Comparison of ENCODE assay signal across 9 mouse cellular contexts in genomic region chr1:97038548-97038947, GRCm38 (mm10).
A peak's percentile ranks its signal among the peaks of the same experiment; 100 is the strongest.
DNase-seq lines count a peak whose midpoint lies in the region; ATAC-seq and TF ChIP-seq lines count a peak whose summit lies in the region.
"Had no signal": no experiment of that assay in that cellular context is flagged by ENCODE, and none has a peak within 500 bp of the region (broad histone marks: within the 10 kb centered on the region; RNA-seq: fewer than 3 reads in every experiment).

No protein-coding gene starts in this region.

- H3K9ac ChIP-seq in embryonic facial prominence, embryonic 11.5 days (replicated peaks; ENCODE audit: low read length), result no peak overlapping the region
- no peak overlapping the region for H3K9ac ChIP-seq in ES-E14 (ENCODE audit: insufficient read depth, low read depth, low read length, poor library complexity, severe bottlenecking)
- H3K9ac ChIP-seq in forebrain, postnatal 0 days, result no peak overlapping the region

- no peak overlapping the region for H3K4me3 ChIP-seq in embryonic facial prominence, embryonic 11.5 days (ENCODE audit: low read depth, low read length)
- no peak overlapping the region for H3K4me3 ChIP-seq in embryonic facial prominence, embryonic 10.5 days
- H3K4me3 ChIP-seq in ES-E14 (ENCODE audit: insufficient read depth in 1 of 2, low read depth in 1 of 2, low read length in 2 of 2, poor library complexity in 1 of 2, severe bottlenecking in 1 of 2), result no peak overlapping the region
- no peak overlapping the region for H3K4me3 ChIP-seq in forebrain, postnatal 0 days (ENCODE audit: low read depth, low read length)

- no peak for ATAC-seq in embryonic facial prominence, embryonic 11.5 days (replicated peaks; ENCODE audit: insufficient number of reproducible peaks, low FRiP score, low TSS enrichment, low read depth)
- peak; percentile 79 for ATAC-seq in forebrain, postnatal 0 days

- H3K9me3 ChIP-seq in embryonic facial prominence, embryonic 11.5 days (replicated peaks; ENCODE audit: control insufficient read depth, low read length), result no peaks in the 10 kb centered on the region
- H3K9me3 ChIP-seq in embryonic facial prominence, embryonic 10.5 days, result no peaks in the 10 kb centered on the region
- H3K9me3 ChIP-seq in ES-E14 (ENCODE audit: control insufficient read depth, insufficient read depth, low read depth, low read length), result no peaks in the 10 kb centered on the region
- no peaks in the 10 kb centered on the region for H3K9me3 ChIP-seq in forebrain, postnatal 0 days (ENCODE audit: low read length)

- in situ Hi-C loops in ES-E14 (cut with MboI; ENCODE audit: low sequenced_read_pairs in 2 of 2, unreplicated experiment in 2 of 2), result loop anchor here in 1 of 2 experiments (25.0 kb wide), 1 partner anchor 649 kb away; no protein-coding TSS in a partner anchor

- intact Hi-C loops in left cerebral cortex, postnatal 14 days (cut with DNase I), result loop anchor here (5.0 kb wide), 1 partner anchor 764 kb away; no protein-coding TSS in a partner anchor

- no peaks in the 10 kb centered on the region for H3K36me3 ChIP-seq in embryonic facial prominence, embryonic 11.5 days (replicated peaks; ENCODE audit: control insufficient read depth, insufficient read depth, low read depth, low read length)
- H3K36me3 ChIP-seq in embryonic facial prominence, embryonic 10.5 days (replicated peaks), result no peaks in the 10 kb centered on the region
- H3K36me3 ChIP-seq in ES-E14 (ENCODE audit: control insufficient read depth, insufficient read depth, low read length, poor library complexity, severe bottlenecking), result no peaks in the 10 kb centered on the region
- no peaks in the 10 kb centered on the region for H3K36me3 ChIP-seq in forebrain, postnatal 0 days (ENCODE audit: insufficient read depth)
- H3K36me3 ChIP-seq: G1E had no signal

- peak; percentile 73 for TF ChIP-seq CTCF in forebrain, postnatal 0 days (IDR thresholded peaks at IDR 0.05; ENCODE audit: low read depth)

- no peaks in the 10 kb centered on the region for H3K27me3 ChIP-seq in embryonic facial prominence, embryonic 11.5 days (ENCODE audit: control insufficient read depth, insufficient read depth, low read length)
- H3K27me3 ChIP-seq in embryonic facial prominence, embryonic 10.5 days (replicated peaks; ENCODE audit: low read depth, poor library complexity, severe bottlenecking), result no peaks in the 10 kb centered on the region
- no peaks in the 10 kb centered on the region for H3K27me3 ChIP-seq in forebrain, postnatal 0 days (ENCODE audit: insufficient read depth, low read length)

- H3K27ac ChIP-seq in embryonic facial prominence, embryonic 11.5 days (replicated peaks; ENCODE audit: low read depth, low read length), result no peak overlapping the region
- no peak overlapping the region for H3K27ac ChIP-seq in embryonic facial prominence, embryonic 10.5 days (replicated peaks)
- no peak overlapping the region for H3K27ac ChIP-seq in ES-E14 (ENCODE audit: insufficient read depth, low read depth, low read length, poor library complexity, severe bottlenecking)
- no peak overlapping the region for H3K27ac ChIP-seq in forebrain, postnatal 0 days (ENCODE audit: low read depth, low read length)

- DNase-seq in embryonic facial prominence, embryonic 11.5 days (ENCODE audit: low spot score), result peak; percentile 74
- no peak for DNase-seq in embryonic facial prominence, embryonic 10.5 days (ENCODE audit: low spot score)
- DNase-seq in left cerebral cortex, postnatal 14 days (ENCODE audit: low spot score in 2 of 2), result peak; percentile 35 to 58
- DNase-seq in left cerebral cortex, adult 11 months (ENCODE audit: low spot score), result no peak
- peak; percentile 7 for DNase-seq in ES-E14 (ENCODE audit: low read depth, low spot score)
- peak; percentile 73 for DNase-seq in forebrain, postnatal 0 days
- no peak for DNase-seq in spleen, postnatal 4 days (ENCODE audit: low spot score in 2 of 2)
- DNase-seq in testis, postnatal 14 days (ENCODE audit: low spot score), result no peak

- 14% methylated on average over 2 of the region's 2 CpGs for WGBS in embryonic facial prominence, embryonic 11.5 days
- WGBS in embryonic facial prominence, embryonic 10.5 days, result 21% methylated on average over 2 of the region's 2 CpGs
- 4% methylated on average over 2 of the region's 2 CpGs for WGBS in forebrain, postnatal 0 days

- no peak overlapping the region for H3K4me2 ChIP-seq in embryonic facial prominence, embryonic 11.5 days (ENCODE audit: low read depth, low read length)
- no peak overlapping the region for H3K4me2 ChIP-seq in forebrain, postnatal 0 days (ENCODE audit: low read depth)

- H3K4me1 ChIP-seq in embryonic facial prominence, embryonic 11.5 days (ENCODE audit: control insufficient read depth, insufficient read depth, low read length), result no peaks in the 10 kb centered on the region
- H3K4me1 ChIP-seq in embryonic facial prominence, embryonic 10.5 days, result no peaks in the 10 kb centered on the region
- no peaks in the 10 kb centered on the region for H3K4me1 ChIP-seq in ES-E14 (ENCODE audit: control insufficient read depth in 2 of 2, insufficient read depth in 2 of 2, low read length in 2 of 2, poor library complexity in 1 of 2)
- no peaks in the 10 kb centered on the region for H3K4me1 ChIP-seq in forebrain, postnatal 0 days (ENCODE audit: insufficient read depth)

TF ChIP-seq in ES-E14, 5 proteins besides CTCF, POLR2A, EP300 and RAD21:
- TF ChIP-seq ZC3H11A (IDR thresholded peaks at IDR 0.05; ENCODE audit: borderline replicate concordance, low read depth, low read length), result peak; percentile 17; the same call in 1 of the 2 replicates
- TF ChIP-seq CHD2 (IDR thresholded peaks at IDR 0.05; ENCODE audit: low read depth, low read length), result no peak
- TF ChIP-seq MAFK (IDR thresholded peaks at IDR 0.05; ENCODE audit: insufficient read depth, low read depth, low read length), result peak; percentile 87
TF ChIP-seq in ES-E14: peak in this region for 2.

Comparison
In these comparisons a context has a peak if more than half of its experiments do, and no peak if none do; other contexts are left out.
1. DNase-seq: peak in embryonic facial prominence, embryonic 11.5 days (single experiment), left cerebral cortex, postnatal 14 days (2 of 2), ES-E14 (single experiment) and forebrain, postnatal 0 days (single experiment); none in embryonic facial prominence, embryonic 10.5 days (single experiment), left cerebral cortex, adult 11 months (single experiment), spleen, postnatal 4 days (0 of 2) and testis, postnatal 14 days (single experiment).